Mouse (Mus musculus) right cerebral cortex, postnatal 14 days (tissue): ENCODE data around the gene Raet1e.
"Not testable (repeated sequence)": the region's sequence is repeated elsewhere in the genome, so short reads cannot be mapped to it uniquely, and the experiment has no call there.

ENCODE experiments used
- DNase-seq: peaks from one replicate; pipeline ENCODE4 v3.0.0; 2022

Gene Raet1e

GRCm38 (mm10) chr10:22165328-22166003 lies 7.1 kb downstream of the Raet1e start:
- DNase-seq = not testable (repeated sequence)

GRCm38 (mm10) chr10:22166025-22166424 lies 7.7 kb downstream of the Raet1e start:
- not testable (repeated sequence) for DNase-seq

GRCm38 (mm10) chr10:22167061-22167460 lies 8.7 kb downstream of the Raet1e start:
- not testable (repeated sequence) for DNase-seq

GRCm38 (mm10) chr10:22169116-22169515 lies 10.7 kb downstream of the Raet1e start:
- DNase-seq = not testable (repeated sequence)

GRCm38 (mm10) chr10:22172431-22173334 lies 14.3 kb downstream of the Raet1e start:
- not testable (repeated sequence) for DNase-seq

- not testable (repeated sequence) for DNase-seq
Observed at GRCm38 (mm10) chr10:22173335-22174189, 15.2 kb downstream of the Raet1e start.

- not testable (repeated sequence) for DNase-seq
Observed at GRCm38 (mm10) chr10:22174190-22174487, 15.8 kb downstream of the Raet1e start.

- DNase-seq = not testable (repeated sequence)
Observed at GRCm38 (mm10) chr10:22176515-22176914, 18.1 kb downstream of the Raet1e start.

GRCm38 (mm10) chr10:22191035-22191434 lies 32.7 kb downstream of the Raet1e start:
- DNase-seq = not testable (repeated sequence)

- not testable (repeated sequence) for DNase-seq
Observed at GRCm38 (mm10) chr10:22201352-22201751, 43.0 kb downstream of the Raet1e start.

- not testable (repeated sequence) for DNase-seq
Observed at GRCm38 (mm10) chr10:22202784-22203583, 44.6 kb downstream of the Raet1e start.

- DNase-seq = not testable (repeated sequence)
Observed at GRCm38 (mm10) chr10:22206443-22206842, 48.1 kb downstream of the Raet1e start.

- peak; percentile 30 for DNase-seq
Observed at GRCm38 (mm10) chr10:22212012-22212696, 53.8 kb downstream of the Raet1e start.

GRCm38 (mm10) chr10:22223474-22224349 lies 65.3 kb downstream of the Raet1e start:
- DNase-seq = not testable (repeated sequence)

GRCm38 (mm10) chr10:22265060-22265459 lies 106.7 kb downstream of the Raet1e start:
- DNase-seq = no peak

- DNase-seq = not testable (repeated sequence)
Observed at GRCm38 (mm10) chr10:22270879-22271786, 112.8 kb downstream of the Raet1e start.

GRCm38 (mm10) chr10:22272914-22273683 lies 114.7 kb downstream of the Raet1e start:
- not testable (repeated sequence) for DNase-seq

- DNase-seq = no peak
Observed at GRCm38 (mm10) chr10:22273684-22274305, 115.4 kb downstream of the Raet1e start.
